Mouse (Mus musculus): Measurements from ENCODE around the gene Rrp1b. TPM values are rescaled to one million over a fixed set of nuclear protein-coding genes. Genes with fewer than 3 reads are reported as not detected.

Rrp1b gene
- polyA plus RNA-seq, 1 experiment from 2014 or later, result 13.9 TPM

- no peaks in the 10 kb centered on the region for H3K9me3 ChIP-seq (ENCODE audit: low read length)
- under 1% methylated on average over 46 of the region's 46 CpGs for WGBS (ENCODE audit: insufficient replicate concordance)
- ATAC-seq (peak; percentile 44), DNase-seq (peak; percentile 30)
- no peaks in the 10 kb centered on the region for H3K36me3 ChIP-seq (replicated peaks; ENCODE audit: insufficient read depth, low read length)
- peak overlapping the region; percentile 98 for H3K4me2 ChIP-seq (ENCODE audit: low read depth, low read length)
- peak overlapping the region; percentile 64; the same call in 1 of the 2 replicates for H3K27ac ChIP-seq (ENCODE audit: low read depth)
- H3K4me3 ChIP-seq (ENCODE audit: low read depth, low read length), result peak overlapping the region; percentile 83
- H3K9ac ChIP-seq (replicated peaks), result peak overlapping the region; percentile 77
- TF ChIP-seq EP300 (IDR thresholded peaks at IDR 0.05; ENCODE audit: low read depth) (no peak), CTCF (IDR thresholded peaks at IDR 0.05; ENCODE audit: low read depth) (no peak)
- no peaks in the 10 kb centered on the region for H3K27me3 ChIP-seq (ENCODE audit: insufficient read depth, low read length)
- H3K4me1 ChIP-seq (ENCODE audit: insufficient read depth), result peaks cover 20% of the 10 kb centered on the region
Measured at GRCm38 (mm10) chr17:32036509-32037438, 874 bp downstream of the Rrp1b start.

- Histone ChIP-seq H3K9ac (replicated peaks) (no peak overlapping the region), H3K36me3 (replicated peaks; ENCODE audit: insufficient read depth, low read length) (no peaks in the 10 kb centered on the region), H3K4me3 (ENCODE audit: low read depth, low read length) (no peak overlapping the region), H3K4me2 (ENCODE audit: low read depth, low read length) (no peak overlapping the region), H3K9me3 (ENCODE audit: low read length) (no peaks in the 10 kb centered on the region), H3K4me1 (ENCODE audit: insufficient read depth) (peaks cover 20% of the 10 kb centered on the region), H3K27me3 (ENCODE audit: insufficient read depth, low read length) (no peaks in the 10 kb centered on the region), H3K27ac (ENCODE audit: low read depth) (peak overlapping the region; percentile 34; the same call in 1 of the 2 replicates)
- ATAC-seq, result no peak
- DNase-seq, result peak; percentile 35
- WGBS (ENCODE audit: insufficient replicate concordance), result 48% methylated on average over 10 of the region's 10 CpGs
- TF ChIP-seq CTCF (IDR thresholded peaks at IDR 0.05; ENCODE audit: low read depth) (no peak), EP300 (IDR thresholded peaks at IDR 0.05; ENCODE audit: low read depth) (no peak)
Measured at GRCm38 (mm10) chr17:32040263-32040662, 4.4 kb downstream of the Rrp1b start.

- WGBS (ENCODE audit: insufficient replicate concordance), result 80% methylated on average over 5 of the region's 5 CpGs
- Histone ChIP-seq H3K4me2 (ENCODE audit: low read depth, low read length) (no peak overlapping the region), H3K27ac (ENCODE audit: low read depth) (no peak overlapping the region), H3K4me1 (ENCODE audit: insufficient read depth) (no peaks in the 10 kb centered on the region), H3K36me3 (replicated peaks; ENCODE audit: insufficient read depth, low read length) (peaks cover 36% of the 10 kb centered on the region), H3K9ac (replicated peaks) (no peak overlapping the region), H3K9me3 (ENCODE audit: low read length) (no peaks in the 10 kb centered on the region), H3K4me3 (ENCODE audit: low read depth, low read length) (no peak overlapping the region), H3K27me3 (ENCODE audit: insufficient read depth, low read length) (no peaks in the 10 kb centered on the region)
- ATAC-seq (no peak), DNase-seq (no peak)
- TF ChIP-seq CTCF (IDR thresholded peaks at IDR 0.05; ENCODE audit: low read depth), result no peak
- no peak for TF ChIP-seq EP300 (IDR thresholded peaks at IDR 0.05; ENCODE audit: low read depth)
Measured at GRCm38 (mm10) chr17:32046541-32046940, 10.6 kb downstream of the Rrp1b start.

- no peak overlapping the region for H3K4me3 ChIP-seq (ENCODE audit: low read depth, low read length)
- H3K36me3 ChIP-seq (replicated peaks; ENCODE audit: insufficient read depth, low read length), result peaks cover 40% of the 10 kb centered on the region
- H3K4me2 ChIP-seq (ENCODE audit: low read depth, low read length), result no peak overlapping the region
- TF ChIP-seq CTCF (IDR thresholded peaks at IDR 0.05; ENCODE audit: low read depth) (no peak), EP300 (IDR thresholded peaks at IDR 0.05; ENCODE audit: low read depth) (no peak)
- no peaks in the 10 kb centered on the region for H3K4me1 ChIP-seq (ENCODE audit: insufficient read depth)
- no peaks in the 10 kb centered on the region for H3K27me3 ChIP-seq (ENCODE audit: insufficient read depth, low read length)
- ATAC-seq (no peak), DNase-seq (no peak)
- H3K9me3 ChIP-seq (ENCODE audit: low read length), result no peaks in the 10 kb centered on the region
- H3K27ac ChIP-seq (ENCODE audit: low read depth), result no peak overlapping the region
- 84% methylated on average over 5 of the region's 5 CpGs for WGBS (ENCODE audit: insufficient replicate concordance)
- H3K9ac ChIP-seq (replicated peaks), result no peak overlapping the region
Measured at GRCm38 (mm10) chr17:32048351-32048750, 12.5 kb downstream of the Rrp1b start.

GRCm38 (mm10) chr17:32049914-32050313 is 14.0 kb downstream of the Rrp1b start:
- H3K27me3 ChIP-seq (ENCODE audit: insufficient read depth, low read length), result no peaks in the 10 kb centered on the region
- WGBS (ENCODE audit: insufficient replicate concordance), result 77% methylated on average over 4 of the region's 4 CpGs
- H3K4me2 ChIP-seq (ENCODE audit: low read depth, low read length), result no peak overlapping the region
- H3K9me3 ChIP-seq (ENCODE audit: low read length), result no peaks in the 10 kb centered on the region
- no peak overlapping the region for H3K4me3 ChIP-seq (ENCODE audit: low read depth, low read length)
- ATAC-seq (no peak), DNase-seq (no peak)
- H3K27ac ChIP-seq (ENCODE audit: low read depth), result no peak overlapping the region
- no peak overlapping the region for H3K9ac ChIP-seq (replicated peaks)
- no peaks in the 10 kb centered on the region for H3K4me1 ChIP-seq (ENCODE audit: insufficient read depth)
- TF ChIP-seq EP300 (IDR thresholded peaks at IDR 0.05; ENCODE audit: low read depth) (no peak), CTCF (IDR thresholded peaks at IDR 0.05; ENCODE audit: low read depth) (no peak)
- H3K36me3 ChIP-seq (replicated peaks; ENCODE audit: insufficient read depth, low read length), result peaks cover 44% of the 10 kb centered on the region

GRCm38 (mm10) chr17:32050609-32051008 is 14.7 kb downstream of the Rrp1b start:
- WGBS (ENCODE audit: insufficient replicate concordance), result 87% methylated on average over 6 of the region's 6 CpGs
- no peak for ATAC-seq
- peaks cover 48% of the 10 kb centered on the region for H3K36me3 ChIP-seq (replicated peaks; ENCODE audit: insufficient read depth, low read length)

More at GRCm38 (mm10) chr17:32050609-32051008, 14.7 kb downstream of the Rrp1b start:
- no peak for DNase-seq
- TF ChIP-seq EP300 (IDR thresholded peaks at IDR 0.05; ENCODE audit: low read depth), result no peak
- TF ChIP-seq CTCF (IDR thresholded peaks at IDR 0.05; ENCODE audit: low read depth), result no peak
- no peaks in the 10 kb centered on the region for H3K4me1 ChIP-seq (ENCODE audit: insufficient read depth)
- H3K4me3 ChIP-seq (ENCODE audit: low read depth, low read length), result no peak overlapping the region
- no peak overlapping the region for H3K9ac ChIP-seq (replicated peaks)
- no peaks in the 10 kb centered on the region for H3K9me3 ChIP-seq (ENCODE audit: low read length)
- no peaks in the 10 kb centered on the region for H3K27me3 ChIP-seq (ENCODE audit: insufficient read depth, low read length)
- H3K4me2 ChIP-seq (ENCODE audit: low read depth, low read length), result no peak overlapping the region
- H3K27ac ChIP-seq (ENCODE audit: low read depth), result no peak overlapping the region
